Mouse (Mus musculus): ENCODE data around the gene Fgfr2. TPM values are rescaled to one million over a fixed set of nuclear protein-coding genes. Genes with fewer than 3 reads are reported as not detected.

The Fgfr2 gene
- polyA plus RNA-seq, 1 experiment from 2014 or later, result 11.2 TPM

DNA sequence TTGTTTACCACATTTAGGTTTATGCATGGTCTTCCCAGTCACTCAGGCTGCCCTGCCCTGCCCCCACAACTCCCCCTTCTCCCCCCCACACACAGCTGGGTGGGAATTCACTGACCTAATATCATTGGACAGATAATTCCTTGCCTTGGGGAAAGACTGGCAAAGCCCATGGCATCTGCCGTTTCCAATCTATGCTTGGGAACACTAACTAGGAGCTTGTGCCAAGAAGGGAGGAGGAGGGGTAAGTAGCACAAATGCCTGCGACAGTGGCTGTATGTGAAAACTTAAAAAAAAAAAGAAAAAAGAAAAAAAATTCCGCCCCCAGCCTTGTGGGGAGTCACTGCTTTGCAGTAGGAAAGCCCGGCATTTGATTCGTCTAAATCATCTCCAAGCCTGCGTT, 56.4 kb downstream of the Fgfr2 start:
- no peak overlapping the region for H3K27ac ChIP-seq (ENCODE audit: low read depth)
- no peak overlapping the region for H3K4me3 ChIP-seq (ENCODE audit: low read depth, low read length)
- H3K4me2 ChIP-seq (ENCODE audit: low read depth, low read length), result no peak overlapping the region
- no peaks in the 10 kb centered on the region for H3K4me1 ChIP-seq (ENCODE audit: insufficient read depth)
- H3K9me3 ChIP-seq (ENCODE audit: low read length), result no peaks in the 10 kb centered on the region
- WGBS (ENCODE audit: insufficient replicate concordance), result 74% methylated on average over 6 of the region's 6 CpGs
- ATAC-seq (no peak), DNase-seq (no peak)
- no peak overlapping the region for H3K9ac ChIP-seq (replicated peaks)
- TF ChIP-seq CTCF (IDR thresholded peaks at IDR 0.05; ENCODE audit: low read depth) (no peak), EP300 (IDR thresholded peaks at IDR 0.05; ENCODE audit: low read depth) (no peak)
- no peaks in the 10 kb centered on the region for H3K36me3 ChIP-seq (replicated peaks; ENCODE audit: insufficient read depth, low read length)
- H3K27me3 ChIP-seq (ENCODE audit: insufficient read depth, low read length), result no peaks in the 10 kb centered on the region

DNA sequence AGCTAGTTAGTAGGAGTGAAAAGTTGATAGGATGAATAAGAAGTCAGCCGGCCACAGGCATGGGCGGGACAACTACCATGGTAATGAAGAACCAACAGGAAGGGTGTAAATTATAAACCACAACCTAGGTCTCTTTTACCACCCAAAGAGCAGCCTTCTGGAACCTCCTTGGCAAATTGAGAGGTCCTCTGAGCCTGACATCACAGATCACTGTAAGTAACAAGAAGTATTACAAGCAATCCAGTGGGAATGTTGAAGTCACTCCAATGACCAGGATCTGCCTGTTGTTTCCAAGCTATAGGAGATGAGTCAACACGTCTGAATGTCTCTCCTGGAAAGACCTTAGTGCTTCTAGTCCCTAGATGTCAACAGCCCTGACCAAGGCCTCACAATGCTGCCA, 61.1 kb downstream of the Fgfr2 start:
- no peaks in the 10 kb centered on the region for H3K36me3 ChIP-seq (replicated peaks; ENCODE audit: insufficient read depth, low read length)
- no peak overlapping the region for H3K27ac ChIP-seq (ENCODE audit: low read depth)
- no peaks in the 10 kb centered on the region for H3K27me3 ChIP-seq (ENCODE audit: insufficient read depth, low read length)
- H3K4me1 ChIP-seq (ENCODE audit: insufficient read depth), result no peaks in the 10 kb centered on the region
- 76% methylated on average over 3 of the region's 3 CpGs for WGBS (ENCODE audit: insufficient replicate concordance)
- no peak overlapping the region for H3K4me2 ChIP-seq (ENCODE audit: low read depth, low read length)
- ATAC-seq, result no peak
- no peaks in the 10 kb centered on the region for H3K9me3 ChIP-seq (ENCODE audit: low read length)
- DNase-seq, result no peak
- TF ChIP-seq EP300 (IDR thresholded peaks at IDR 0.05; ENCODE audit: low read depth) (no peak), CTCF (IDR thresholded peaks at IDR 0.05; ENCODE audit: low read depth) (no peak)
- no peak overlapping the region for H3K4me3 ChIP-seq (ENCODE audit: low read depth, low read length)
- H3K9ac ChIP-seq (replicated peaks), result no peak overlapping the region

DNA sequence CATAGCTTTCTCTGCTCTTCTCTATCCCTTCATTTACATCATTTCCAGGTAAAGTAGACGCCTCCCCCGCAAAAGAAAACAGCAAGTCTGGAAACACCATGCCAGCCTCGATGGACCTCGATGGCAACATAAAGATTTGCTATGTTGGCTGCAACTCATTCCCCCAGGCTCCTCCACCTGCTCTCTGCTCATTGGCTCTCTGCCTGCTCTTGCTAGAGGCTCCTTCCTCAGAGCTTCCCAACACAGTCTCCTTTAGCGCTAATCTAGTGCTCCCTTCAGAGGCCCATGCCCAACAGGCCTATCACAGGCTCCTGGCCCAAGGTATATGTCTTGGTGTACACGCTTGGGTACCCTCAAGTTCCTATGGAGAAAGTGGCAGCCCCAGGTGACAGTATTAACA, 63.0 kb downstream of the Fgfr2 start:
- H3K4me2 ChIP-seq (ENCODE audit: low read depth, low read length), result no peak overlapping the region
- DNase-seq (no peak), ATAC-seq (no peak)
- H3K4me3 ChIP-seq (ENCODE audit: low read depth, low read length), result no peak overlapping the region
- no peaks in the 10 kb centered on the region for H3K4me1 ChIP-seq (ENCODE audit: insufficient read depth)
- no peak for TF ChIP-seq EP300 (IDR thresholded peaks at IDR 0.05; ENCODE audit: low read depth)
- TF ChIP-seq CTCF (IDR thresholded peaks at IDR 0.05; ENCODE audit: low read depth), result no peak
- 80% methylated on average over 6 of the region's 6 CpGs for WGBS (ENCODE audit: insufficient replicate concordance)
- H3K27ac ChIP-seq (ENCODE audit: low read depth), result no peak overlapping the region
- H3K9me3 ChIP-seq (ENCODE audit: low read length), result no peaks in the 10 kb centered on the region
- no peaks in the 10 kb centered on the region for H3K27me3 ChIP-seq (ENCODE audit: insufficient read depth, low read length)
- no peak overlapping the region for H3K9ac ChIP-seq (replicated peaks)
- no peaks in the 10 kb centered on the region for H3K36me3 ChIP-seq (replicated peaks; ENCODE audit: insufficient read depth, low read length)

DNA sequence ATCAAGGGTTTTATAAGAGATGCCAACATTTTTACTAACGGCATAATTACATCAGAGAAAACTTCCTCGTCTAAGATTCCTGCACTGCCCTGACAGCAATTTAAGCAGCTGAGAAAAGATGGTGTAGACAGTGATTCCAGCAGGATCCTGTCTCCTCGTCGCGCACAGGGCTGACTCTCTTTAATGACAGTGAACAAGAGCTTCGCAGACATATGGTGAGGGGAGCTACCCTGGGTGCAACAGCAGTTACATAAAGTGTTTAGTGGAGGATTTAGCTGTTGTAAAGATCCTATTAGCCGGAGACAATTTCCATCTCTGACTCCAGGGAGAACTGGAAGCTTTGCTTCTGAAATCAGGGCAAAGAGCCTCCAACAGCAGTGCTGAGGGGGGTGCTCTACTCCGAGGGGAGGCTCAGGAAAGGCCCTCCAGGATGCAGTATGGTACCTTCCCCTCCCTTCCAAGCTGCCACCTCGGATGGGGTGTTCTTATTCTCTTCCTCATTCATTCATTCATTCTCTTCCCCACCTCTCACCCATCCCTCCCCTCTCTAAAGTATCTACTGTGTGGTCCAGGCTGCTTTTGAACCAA, 63.5 kb downstream of the Fgfr2 start:
- Histone ChIP-seq H3K9ac (replicated peaks) (no peak overlapping the region), H3K4me3 (ENCODE audit: low read depth, low read length) (no peak overlapping the region), H3K27me3 (ENCODE audit: insufficient read depth, low read length) (no peaks in the 10 kb centered on the region), H3K9me3 (ENCODE audit: low read length) (no peaks in the 10 kb centered on the region), H3K36me3 (replicated peaks; ENCODE audit: insufficient read depth, low read length) (no peaks in the 10 kb centered on the region), H3K4me1 (ENCODE audit: insufficient read depth) (no peaks in the 10 kb centered on the region), H3K4me2 (ENCODE audit: low read depth, low read length) (no peak overlapping the region), H3K27ac (ENCODE audit: low read depth) (no peak overlapping the region)
- 77% methylated on average over 9 of the region's 9 CpGs for WGBS (ENCODE audit: insufficient replicate concordance)
- no peak for DNase-seq
- TF ChIP-seq CTCF (IDR thresholded peaks at IDR 0.05; ENCODE audit: low read depth), result no peak
- no peak for TF ChIP-seq EP300 (IDR thresholded peaks at IDR 0.05; ENCODE audit: low read depth)
- no peak for ATAC-seq

DNA sequence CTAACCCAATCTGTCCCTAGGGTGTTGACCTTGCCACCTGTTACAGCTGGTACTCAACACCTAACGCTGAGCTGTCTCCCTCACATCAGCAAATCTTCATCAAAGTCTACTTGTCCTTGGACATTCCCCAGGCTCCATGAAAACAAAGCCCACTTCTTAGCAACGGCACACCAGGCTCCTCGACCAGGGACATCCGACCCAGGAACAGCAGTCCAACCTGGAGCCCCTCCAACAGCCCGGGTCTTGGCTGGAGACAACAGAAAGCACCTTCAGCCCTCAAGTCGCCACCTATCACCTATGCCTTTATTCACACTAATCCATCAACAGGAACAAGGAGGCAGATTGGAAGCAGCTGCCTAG, 64.0 kb downstream of the Fgfr2 start:
- no peak overlapping the region for H3K4me3 ChIP-seq (ENCODE audit: low read depth, low read length)
- H3K27ac ChIP-seq (ENCODE audit: low read depth), result no peak overlapping the region
- H3K36me3 ChIP-seq (replicated peaks; ENCODE audit: insufficient read depth, low read length), result no peaks in the 10 kb centered on the region
- H3K9ac ChIP-seq (replicated peaks), result no peak overlapping the region
- DNase-seq, result no peak
- TF ChIP-seq CTCF (IDR thresholded peaks at IDR 0.05; ENCODE audit: low read depth), result no peak
- TF ChIP-seq EP300 (IDR thresholded peaks at IDR 0.05; ENCODE audit: low read depth), result no peak
- H3K27me3 ChIP-seq (ENCODE audit: insufficient read depth, low read length), result no peaks in the 10 kb centered on the region
- no peaks in the 10 kb centered on the region for H3K9me3 ChIP-seq (ENCODE audit: low read length)
- no peak overlapping the region for H3K4me2 ChIP-seq (ENCODE audit: low read depth, low read length)
- ATAC-seq, result no peak
- 81% methylated on average over 6 of the region's 6 CpGs for WGBS (ENCODE audit: insufficient replicate concordance)
- H3K4me1 ChIP-seq (ENCODE audit: insufficient read depth), result no peaks in the 10 kb centered on the region

DNA sequence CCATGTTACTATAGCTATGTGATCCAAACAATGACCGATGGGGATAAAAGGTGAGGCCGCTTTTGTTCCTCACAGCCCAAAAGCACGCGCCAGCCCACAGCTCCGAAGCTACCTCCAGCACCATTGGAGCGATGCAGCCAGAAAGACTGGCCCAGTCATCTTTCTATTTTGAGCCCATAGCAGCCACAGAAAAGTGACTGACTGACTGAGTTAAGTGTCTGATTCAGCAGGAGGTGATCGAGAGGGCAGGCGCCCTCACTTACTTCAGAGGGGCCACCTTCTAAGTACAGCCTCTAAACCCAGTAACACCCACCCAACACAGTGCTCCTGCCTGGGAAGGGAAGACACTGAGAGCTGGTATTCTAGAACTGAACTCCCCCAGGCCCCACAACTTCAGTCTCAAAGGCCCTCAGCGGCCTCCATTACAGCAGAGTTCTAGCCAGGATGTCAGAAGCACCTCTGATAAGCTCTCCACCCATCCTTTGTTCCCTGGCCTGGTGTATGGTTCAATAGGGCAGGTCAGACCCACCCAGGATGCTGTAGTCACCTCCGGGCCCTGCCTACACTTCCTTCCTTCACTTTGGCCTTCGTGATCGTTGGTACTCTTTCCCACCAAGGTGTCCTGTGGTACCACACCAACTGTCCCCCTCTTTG, 64.5 kb downstream of the Fgfr2 start:
- Histone ChIP-seq H3K27me3 (ENCODE audit: insufficient read depth, low read length) (no peaks in the 10 kb centered on the region), H3K27ac (ENCODE audit: low read depth) (no peak overlapping the region), H3K9me3 (ENCODE audit: low read length) (no peaks in the 10 kb centered on the region), H3K36me3 (replicated peaks; ENCODE audit: insufficient read depth, low read length) (no peaks in the 10 kb centered on the region), H3K9ac (replicated peaks) (no peak overlapping the region), H3K4me3 (ENCODE audit: low read depth, low read length) (no peak overlapping the region), H3K4me2 (ENCODE audit: low read depth, low read length) (no peak overlapping the region), H3K4me1 (ENCODE audit: insufficient read depth) (no peaks in the 10 kb centered on the region)
- no peak for DNase-seq
- 71% methylated on average over 12 of the region's 12 CpGs for WGBS (ENCODE audit: insufficient replicate concordance)
- no peak for ATAC-seq
- no peak for TF ChIP-seq EP300 (IDR thresholded peaks at IDR 0.05; ENCODE audit: low read depth)
- no peak for TF ChIP-seq CTCF (IDR thresholded peaks at IDR 0.05; ENCODE audit: low read depth)

Data from liver, postnatal 0 days (tissue).